Mouse (Mus musculus): ENCODE measurements around the gene Hcfc1r1.

- no peak for TF ChIP-seq CTCF (IDR thresholded peaks at IDR 0.05; ENCODE audit: borderline replicate concordance, insufficient read depth, low read length)
- TF ChIP-seq POLR2A (IDR thresholded peaks at IDR 0.05; ENCODE audit: low read depth, low read length): no peak
Measured at GRCm38 (mm10) chr17:23627813-23628212, 45.6 kb upstream of the Hcfc1r1 start.
